Mouse (Mus musculus): ENCODE results near the gene Bicra. TPM values are rescaled to one million over a fixed set of nuclear protein-coding genes. Genes with fewer than 3 reads are reported as not detected.
A peak's percentile ranks its signal among the peaks of the same experiment; 100 is the strongest.

Gene Bicra
- polyA plus RNA-seq, 1 experiment from 2014 or later = 1.6 TPM

DNA sequence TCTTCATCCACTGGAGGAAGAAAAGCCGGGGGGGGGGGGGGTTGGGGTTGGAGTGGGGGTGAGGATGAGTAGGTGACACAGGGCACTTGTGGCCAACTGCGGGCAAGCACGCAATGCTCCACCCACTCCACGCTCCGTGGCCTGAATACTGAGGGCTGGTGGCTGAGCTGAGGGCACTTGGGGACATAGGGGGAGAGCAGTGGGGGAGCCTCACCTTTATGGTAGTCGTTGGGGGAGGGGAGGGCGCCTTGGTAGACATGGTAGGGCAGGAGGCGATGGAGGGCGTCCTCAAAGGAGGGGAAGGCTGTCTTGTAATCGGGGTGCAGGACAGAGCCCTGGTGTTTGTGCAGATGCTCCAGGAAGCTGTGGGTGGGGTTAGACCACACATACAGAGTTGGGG lies 72.3 kb downstream of the Bicra start:
- 90% methylated on average over 10 of the region's 10 CpGs for WGBS
- Histone ChIP-seq H3K36me3 (ENCODE audit: control insufficient read depth, insufficient read depth) (peaks cover 68% of the 10 kb centered on the region), H3K9ac (ENCODE audit: low read depth, low read length) (no peak overlapping the region), H3K9me3 (ENCODE audit: control insufficient read depth) (no peaks in the 10 kb centered on the region), H3K4me3 (ENCODE audit: low read depth, low read length) (no peak overlapping the region), H3K4me2 (replicated peaks; ENCODE audit: low read depth) (no peak overlapping the region), H3K27me3 (replicated peaks; ENCODE audit: control insufficient read depth, insufficient read depth, low read length) (no peaks in the 10 kb centered on the region), H3K4me1 (replicated peaks; ENCODE audit: control insufficient read depth, insufficient read depth, low read length) (no peaks in the 10 kb centered on the region), H3K27ac (ENCODE audit: low read depth, low read length) (no peak overlapping the region)
- no peak for ATAC-seq
- TF ChIP-seq CTCF (IDR thresholded peaks at IDR 0.05; ENCODE audit: low read depth) = no peak

DNA sequence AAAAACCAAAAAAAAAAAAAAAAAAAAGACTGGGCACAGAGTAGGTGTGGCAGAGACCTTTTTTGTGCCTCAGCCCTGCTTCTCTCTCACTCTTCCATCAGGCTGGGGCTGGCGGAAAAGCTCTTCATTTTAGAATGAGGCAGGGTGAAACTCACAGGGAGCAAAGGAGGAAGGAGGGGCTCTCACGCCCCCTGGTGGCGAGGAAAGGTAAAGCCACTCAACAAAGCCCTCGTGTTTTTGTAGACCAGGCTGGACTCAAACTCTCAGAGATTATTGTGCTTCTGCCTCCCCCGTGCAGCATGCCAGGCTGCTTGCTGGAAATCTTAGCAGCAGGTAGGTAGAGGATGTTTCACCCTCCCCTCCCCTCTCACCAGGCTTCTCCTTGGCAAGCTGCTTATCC lies 73.0 kb downstream of the Bicra start:
- H3K4me2 ChIP-seq (replicated peaks; ENCODE audit: low read depth) = no peak overlapping the region
- no peak overlapping the region for H3K4me3 ChIP-seq (ENCODE audit: low read depth, low read length)
- H3K4me1 ChIP-seq (replicated peaks; ENCODE audit: control insufficient read depth, insufficient read depth, low read length) = no peaks in the 10 kb centered on the region
- H3K36me3 ChIP-seq (ENCODE audit: control insufficient read depth, insufficient read depth) = peaks cover 68% of the 10 kb centered on the region
- no peaks in the 10 kb centered on the region for H3K27me3 ChIP-seq (replicated peaks; ENCODE audit: control insufficient read depth, insufficient read depth, low read length)
- H3K9me3 ChIP-seq (ENCODE audit: control insufficient read depth) = no peaks in the 10 kb centered on the region
- no peak for ATAC-seq
- TF ChIP-seq CTCF (IDR thresholded peaks at IDR 0.05; ENCODE audit: low read depth) = peak; percentile 83
- no peak overlapping the region for H3K27ac ChIP-seq (ENCODE audit: low read depth, low read length)
- WGBS = 56% methylated on average over 5 of the region's 5 CpGs
- H3K9ac ChIP-seq (ENCODE audit: low read depth, low read length) = no peak overlapping the region

DNA sequence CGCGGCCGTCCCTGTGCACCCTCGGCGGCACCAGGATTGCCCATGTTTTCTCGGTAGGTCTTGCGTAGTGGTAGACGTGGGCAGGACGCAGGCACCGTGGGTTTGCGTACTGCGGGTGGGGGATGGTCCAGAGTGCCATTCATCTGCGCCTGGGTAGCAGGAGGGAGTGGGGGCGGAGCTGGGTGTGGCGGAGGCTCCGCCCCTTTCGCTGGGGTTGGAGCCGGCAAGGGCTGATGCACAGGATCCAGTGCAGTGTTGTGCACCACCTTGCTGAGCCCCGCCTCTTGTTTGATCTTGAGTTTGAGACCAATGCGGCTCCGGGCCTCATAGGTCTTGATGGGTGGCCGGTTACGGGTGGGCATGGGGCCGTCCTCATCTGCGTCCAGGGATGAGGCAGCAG lies 75.5 kb downstream of the Bicra start:
- Histone ChIP-seq H3K9me3 (ENCODE audit: control insufficient read depth) (no peaks in the 10 kb centered on the region), H3K9ac (ENCODE audit: low read depth, low read length) (no peak overlapping the region), H3K4me3 (ENCODE audit: low read depth, low read length) (no peak overlapping the region), H3K4me2 (replicated peaks; ENCODE audit: low read depth) (no peak overlapping the region), H3K36me3 (ENCODE audit: control insufficient read depth, insufficient read depth) (peaks cover 46% of the 10 kb centered on the region), H3K27me3 (replicated peaks; ENCODE audit: control insufficient read depth, insufficient read depth, low read length) (no peaks in the 10 kb centered on the region), H3K4me1 (replicated peaks; ENCODE audit: control insufficient read depth, insufficient read depth, low read length) (no peaks in the 10 kb centered on the region), H3K27ac (ENCODE audit: low read depth, low read length) (no peak overlapping the region)
- 76% methylated on average over 25 of the region's 25 CpGs for WGBS
- ATAC-seq = no peak
- no peak for TF ChIP-seq CTCF (IDR thresholded peaks at IDR 0.05; ENCODE audit: low read depth)

DNA sequence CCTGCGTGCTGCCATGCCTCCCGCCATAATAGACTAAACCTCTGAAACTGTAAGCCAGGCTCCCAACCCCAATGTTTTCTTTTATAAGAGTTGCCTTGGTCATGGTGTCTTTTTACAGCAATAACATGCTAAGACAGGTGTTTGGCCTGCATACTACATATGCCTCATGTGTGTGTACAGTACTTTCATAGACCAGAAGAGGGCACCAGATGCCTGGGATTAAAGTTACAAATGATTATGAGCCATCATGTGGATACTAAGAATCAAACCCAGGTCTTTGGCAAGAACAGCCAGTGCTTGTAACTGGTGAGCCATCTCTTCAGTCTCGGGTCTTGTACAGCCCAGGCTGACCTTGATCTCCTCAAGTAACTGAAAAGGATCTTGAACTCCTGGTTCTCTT lies 78.0 kb downstream of the Bicra start:
- ATAC-seq = no peak
- no peaks in the 10 kb centered on the region for H3K9me3 ChIP-seq (ENCODE audit: control insufficient read depth)
- H3K27me3 ChIP-seq (replicated peaks; ENCODE audit: control insufficient read depth, insufficient read depth, low read length) = no peaks in the 10 kb centered on the region
- TF ChIP-seq CTCF (IDR thresholded peaks at IDR 0.05; ENCODE audit: low read depth) = peak; percentile 53
- WGBS = 85% methylated on average over 3 of the region's 3 CpGs
- H3K4me3 ChIP-seq (ENCODE audit: low read depth, low read length) = no peak overlapping the region
- H3K27ac ChIP-seq (ENCODE audit: low read depth, low read length) = no peak overlapping the region
- no peak overlapping the region for H3K9ac ChIP-seq (ENCODE audit: low read depth, low read length)
- no peak overlapping the region for H3K4me2 ChIP-seq (replicated peaks; ENCODE audit: low read depth)
- peaks cover 25% of the 10 kb centered on the region for H3K36me3 ChIP-seq (ENCODE audit: control insufficient read depth, insufficient read depth)
- peaks cover 3% of the 10 kb centered on the region; the same call in 1 of the 2 replicates for H3K4me1 ChIP-seq (replicated peaks; ENCODE audit: control insufficient read depth, insufficient read depth, low read length)

DNA sequence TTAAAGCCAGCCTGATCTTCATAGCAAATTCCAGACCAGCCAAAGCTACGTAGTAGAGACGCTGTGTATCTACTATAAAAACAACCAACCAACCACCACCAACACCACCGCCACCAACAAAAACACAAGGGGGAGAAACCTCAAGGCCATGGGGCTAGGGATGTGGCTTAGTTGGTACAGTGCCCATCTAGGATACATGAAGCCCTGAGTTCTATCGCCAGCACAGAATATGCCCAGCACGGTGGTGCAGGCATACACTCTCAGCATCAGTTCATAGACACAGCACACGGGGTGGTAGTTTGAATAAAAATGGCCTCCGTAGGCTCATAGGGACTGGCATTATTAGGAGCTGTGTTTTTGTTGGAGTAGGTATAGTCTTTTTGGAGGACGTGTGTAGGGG lies 79.4 kb downstream of the Bicra start:
- Histone ChIP-seq H3K36me3 (ENCODE audit: control insufficient read depth, insufficient read depth) (peaks cover 15% of the 10 kb centered on the region), H3K4me2 (replicated peaks; ENCODE audit: low read depth) (no peak overlapping the region), H3K27me3 (replicated peaks; ENCODE audit: control insufficient read depth, insufficient read depth, low read length) (no peaks in the 10 kb centered on the region), H3K27ac (ENCODE audit: low read depth, low read length) (no peak overlapping the region), H3K4me3 (ENCODE audit: low read depth, low read length) (no peak overlapping the region), H3K9ac (ENCODE audit: low read depth, low read length) (no peak overlapping the region), H3K4me1 (replicated peaks; ENCODE audit: control insufficient read depth, insufficient read depth, low read length) (peaks cover 8% of the 10 kb centered on the region; the same call in 1 of the 2 replicates), H3K9me3 (ENCODE audit: control insufficient read depth) (no peaks in the 10 kb centered on the region)
- 87% methylated on average over 8 of the region's 8 CpGs for WGBS
- no peak for TF ChIP-seq CTCF (IDR thresholded peaks at IDR 0.05; ENCODE audit: low read depth)
- ATAC-seq = no peak

DNA sequence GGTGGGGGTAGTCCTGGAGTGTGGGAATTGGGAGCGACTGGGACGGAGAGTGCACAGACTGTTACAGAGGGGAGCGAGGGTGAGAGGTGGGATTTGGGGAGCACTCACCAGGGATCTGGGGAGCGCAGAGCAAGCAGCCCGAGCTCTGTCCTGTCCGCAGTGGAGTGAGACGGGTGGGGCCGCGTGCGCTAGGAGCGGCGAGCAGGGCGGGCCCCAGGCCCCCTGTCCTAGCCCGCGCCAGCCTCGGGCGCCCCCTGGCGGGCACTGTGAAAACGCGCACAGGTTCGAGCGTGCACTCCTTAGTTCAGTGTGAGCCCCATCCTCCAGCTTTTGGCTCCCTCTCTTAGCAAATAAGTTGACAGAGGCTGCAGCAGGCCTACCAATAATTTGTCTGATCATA lies 80.4 kb downstream of the Bicra start, which contains the start of gene Ehd2:
Gene Ehd2, minus strand, starts transcription at position 256 of the 400 bp plus-strand sequence.
- peak within 1 kb of the TSS; percentile 44 for H3K4me3 ChIP-seq (ENCODE audit: low read depth, low read length)
- peak; percentile 67 for ATAC-seq
- TF ChIP-seq CTCF (IDR thresholded peaks at IDR 0.05; ENCODE audit: low read depth) = peak; percentile 97
- no peak within 1 kb of the TSS for H3K27ac ChIP-seq (ENCODE audit: low read depth, low read length)
- no peaks in the 10 kb centered on the region for H3K9me3 ChIP-seq (ENCODE audit: control insufficient read depth)
- peak within 1 kb of the TSS; percentile 57 for H3K4me2 ChIP-seq (replicated peaks; ENCODE audit: low read depth)
- no peaks in the 10 kb centered on the region for H3K27me3 ChIP-seq (replicated peaks; ENCODE audit: control insufficient read depth, insufficient read depth, low read length)
- 2% methylated on average over 19 of the region's 22 CpGs for WGBS
- H3K9ac ChIP-seq (ENCODE audit: low read depth, low read length) = peak within 1 kb of the TSS; percentile 53; the same call in 1 of the 2 replicates
- H3K36me3 ChIP-seq (ENCODE audit: control insufficient read depth, insufficient read depth) = peaks cover 12% of the 10 kb centered on the region
- H3K4me1 ChIP-seq (replicated peaks; ENCODE audit: control insufficient read depth, insufficient read depth, low read length) = peaks cover 8% of the 10 kb centered on the region; the same call in 1 of the 2 replicates

DNA sequence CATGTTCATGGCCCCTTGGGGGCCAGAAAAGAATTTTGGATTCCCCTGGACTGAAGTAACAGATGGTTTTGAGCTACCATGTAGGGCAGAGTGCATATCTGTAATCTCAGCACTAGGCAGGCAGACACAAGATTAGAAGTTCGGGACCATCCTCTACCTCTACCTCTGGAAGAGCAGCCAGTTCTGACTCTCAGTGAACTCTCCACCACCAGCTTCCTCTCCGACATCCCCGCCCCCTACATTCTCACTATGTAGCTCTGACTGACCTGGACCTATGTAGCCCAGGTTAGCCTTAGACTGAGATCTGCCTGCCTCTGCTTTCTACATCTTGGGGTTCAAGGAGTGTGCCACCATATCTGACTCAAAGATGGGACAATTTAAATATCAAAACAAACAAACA lies 81.2 kb downstream of the Bicra start:
- no peaks in the 10 kb centered on the region for H3K27me3 ChIP-seq (replicated peaks; ENCODE audit: control insufficient read depth, insufficient read depth, low read length)
- no peak for ATAC-seq
- peaks cover 8% of the 10 kb centered on the region; the same call in 1 of the 2 replicates for H3K4me1 ChIP-seq (replicated peaks; ENCODE audit: control insufficient read depth, insufficient read depth, low read length)
- no peak for TF ChIP-seq CTCF (IDR thresholded peaks at IDR 0.05; ENCODE audit: low read depth)
- H3K4me3 ChIP-seq (ENCODE audit: low read depth, low read length) = peak overlapping the region; percentile 44
- H3K36me3 ChIP-seq (ENCODE audit: control insufficient read depth, insufficient read depth) = peaks cover 4% of the 10 kb centered on the region; the same call in 1 of the 2 replicates
- no peak overlapping the region for H3K9ac ChIP-seq (ENCODE audit: low read depth, low read length)
- no peak overlapping the region for H3K27ac ChIP-seq (ENCODE audit: low read depth, low read length)
- H3K4me2 ChIP-seq (replicated peaks; ENCODE audit: low read depth) = peak overlapping the region; percentile 57
- H3K9me3 ChIP-seq (ENCODE audit: control insufficient read depth) = no peaks in the 10 kb centered on the region
- 70% methylated on average over 3 of the region's 3 CpGs for WGBS
